Mouse (Mus musculus) B cell, adult 2 months (primary cell): Measurements from ENCODE around the gene Cep104.

ENCODE experiments used
- DNase-seq, 2 experiments: peaks; one replicate each; pipeline ENCODE4 v3.0.0; 2022

Gene Cep104

DNA sequence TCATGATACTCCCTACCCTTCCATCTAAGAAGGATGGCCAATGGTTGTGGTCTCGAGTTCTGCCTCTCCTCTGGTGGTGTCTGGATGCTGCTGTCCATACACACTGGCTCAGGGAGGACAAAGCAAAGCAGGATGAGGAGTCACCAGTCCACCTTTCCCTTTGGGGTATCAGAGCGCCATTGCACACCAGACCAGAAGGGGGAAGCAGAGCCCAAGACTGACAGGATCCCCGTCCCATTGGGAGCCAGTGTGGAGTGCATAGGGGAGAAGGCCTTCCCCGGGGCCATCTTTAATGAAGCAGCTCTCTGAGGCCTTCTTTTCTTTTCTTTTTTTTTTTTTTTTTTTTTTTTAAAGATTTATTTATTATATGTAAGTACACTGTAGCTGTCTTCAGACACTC lies 78.1 kb downstream of the Cep104 start:
- DNase-seq, result no peak

DNA sequence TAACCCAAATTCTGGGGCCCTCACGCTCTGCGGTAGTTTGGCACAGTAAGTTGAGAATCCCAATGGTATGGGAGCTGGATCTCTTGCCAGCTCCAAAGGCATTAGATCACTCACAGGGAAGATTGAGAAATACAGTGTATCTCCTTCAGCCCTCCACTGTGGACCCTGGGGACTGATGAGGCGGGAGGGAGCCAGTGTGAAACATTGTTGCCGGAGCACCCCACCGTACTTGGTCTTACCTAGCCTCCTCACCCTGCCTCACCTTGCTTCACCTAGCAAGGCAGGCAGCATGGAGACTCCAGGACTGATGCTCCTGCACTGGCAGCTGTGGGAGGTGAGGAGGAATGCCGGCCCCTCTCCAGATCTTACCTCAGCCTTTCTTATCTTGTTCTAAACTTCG lies 80.5 kb downstream of the Cep104 start:
- no peak for DNase-seq

- DNase-seq, result no peak
These were observed 81.1 kb downstream of the Cep104 start for GRCm38 (mm10) chr4:154056046-154056445.

GRCm38 (mm10) chr4:154056661-154057060 lies 81.7 kb downstream of the Cep104 start:
- DNase-seq, result no peak

- no peak for DNase-seq
These were observed 82.7 kb downstream of the Cep104 start for GRCm38 (mm10) chr4:154057696-154058095.
